Mouse (Mus musculus): ENCODE results near the gene Rnf141.

GRCm38 (mm10) chr7:110891501-110891986 lies 47.3 kb upstream of the Rnf141 start:
- TF ChIP-seq CTCF (IDR thresholded peaks at IDR 0.05; ENCODE audit: control insufficient read depth, insufficient read depth, low read length) (no peak), POLR2A (IDR thresholded peaks at IDR 0.05; ENCODE audit: borderline replicate concordance, control insufficient read depth, low read depth, low read length) (no peak)
